ENCODE assay signal across 8 mouse cellular contexts in the genomic region with DNA sequence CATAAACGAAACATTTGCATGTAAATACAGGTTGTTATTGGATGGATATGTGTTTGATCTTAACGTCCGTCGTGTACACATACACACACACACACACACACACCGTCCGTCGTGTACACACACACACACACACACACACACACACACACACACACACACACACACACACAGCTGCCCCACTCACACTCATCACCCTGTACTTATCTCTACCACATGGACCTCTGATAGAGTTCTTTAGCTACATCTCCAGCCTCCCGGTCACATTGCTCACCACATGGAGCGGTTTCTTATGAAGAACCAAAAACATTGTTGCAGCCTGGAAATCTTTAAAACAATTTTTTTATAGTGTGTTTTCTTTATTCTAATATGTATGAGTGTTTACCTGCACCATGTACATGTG. TPM values are rescaled to one million over a fixed set of nuclear protein-coding genes. Genes with fewer than 3 reads are reported as not detected.
DNase-seq lines count a peak whose midpoint lies in the region; ATAC-seq and TF ChIP-seq lines count a peak whose summit lies in the region.

No protein-coding gene starts in this region.

- no peaks in the 10 kb centered on the region for H3K36me3 ChIP-seq in thymus, adult 2 months (ENCODE audit: control insufficient read depth, insufficient read depth, low read length)
- no peaks in the 10 kb centered on the region for H3K36me3 ChIP-seq in liver, embryonic 14.5 days (replicated peaks; ENCODE audit: control insufficient read depth, insufficient read depth, low read depth)
- H3K36me3 ChIP-seq in stomach, postnatal 0 days (ENCODE audit: control insufficient read depth, insufficient read depth, low read length), result no peaks in the 10 kb centered on the region

- ATAC-seq in liver, embryonic 14.5 days (ENCODE audit: insufficient read depth), result peak; percentile 65
- ATAC-seq in stomach, postnatal 0 days (ENCODE audit: low FRiP score, low TSS enrichment), result no peak

- TF ChIP-seq POLR2A in cerebellum, adult 2 months (IDR thresholded peaks at IDR 0.05; ENCODE audit: borderline replicate concordance, insufficient read depth, low read length), result no peak
- TF ChIP-seq POLR2A in thymus, adult 2 months (IDR thresholded peaks at IDR 0.05; ENCODE audit: control insufficient read depth, extremely low read depth, insufficient read depth, low read length, poor library complexity), result no peak

- DNase-seq in cerebellum, adult 2 months, result no peak
- no peak for DNase-seq in cerebellum, postnatal 36 days
- DNase-seq in thymus, adult 2 months, result no peak
- DNase-seq in thymus, postnatal 0 days (ENCODE audit: low spot score), result no peak
- DNase-seq in liver, embryonic 14.5 days (ENCODE audit: low read depth in 3 of 3, low spot score in 3 of 3), result no peak
- no peak for DNase-seq in stomach, postnatal 0 days (ENCODE audit: low spot score)
- DNase-seq in thymus, adult 18-20 months, result no peak
- no peak for DNase-seq in layer of hippocampus, adult 11-12 months (ENCODE audit: low spot score)

- H3K9ac ChIP-seq in liver, embryonic 14.5 days (replicated peaks), result peak overlapping the region; percentile 66
- H3K9ac ChIP-seq in stomach, postnatal 0 days (ENCODE audit: low read length), result peak overlapping the region; percentile 74; the same call in 1 of the 2 replicates

- peak overlapping the region; percentile 14 for H3K4me3 ChIP-seq in cerebellum, adult 2 months (replicated peaks; ENCODE audit: insufficient read depth, low read depth, low read length)
- peak overlapping the region; percentile 31 for H3K4me3 ChIP-seq in thymus, adult 2 months (ENCODE audit: control insufficient read depth, insufficient read depth, low read length)
- peak overlapping the region; percentile 49 to 77 for H3K4me3 ChIP-seq in liver, embryonic 14.5 days (ENCODE audit: insufficient read depth in 1 of 2, low read depth in 2 of 2, low read length in 2 of 2)
- peak overlapping the region; percentile 69; the same call in 1 of the 2 replicates for H3K4me3 ChIP-seq in stomach, postnatal 0 days (ENCODE audit: low read depth, low read length)

- no peak for TF ChIP-seq CTCF in cerebellum, adult 2 months (IDR thresholded peaks at IDR 0.05; ENCODE audit: borderline replicate concordance, insufficient read depth, low read depth, low read length)
- TF ChIP-seq CTCF in thymus, adult 2 months (IDR thresholded peaks at IDR 0.05; ENCODE audit: borderline replicate concordance, control insufficient read depth, extremely low read depth, insufficient read depth, low read length, poor library complexity), result no peak
- TF ChIP-seq CTCF in liver, embryonic 14.5 days (IDR thresholded peaks at IDR 0.05; ENCODE audit: low read depth), result no peak
- no peak for TF ChIP-seq CTCF in stomach, postnatal 0 days (IDR thresholded peaks at IDR 0.05; ENCODE audit: low read depth)

- peaks cover 35% of the 10 kb centered on the region for H3K4me1 ChIP-seq in cerebellum, adult 2 months (ENCODE audit: control insufficient read depth, insufficient read depth, low read length)
- H3K4me1 ChIP-seq in thymus, adult 2 months (replicated peaks; ENCODE audit: control insufficient read depth, insufficient read depth, low read length), result peaks cover 36% of the 10 kb centered on the region
- H3K4me1 ChIP-seq in liver, embryonic 14.5 days (replicated peaks; ENCODE audit: control insufficient read depth in 2 of 2, insufficient read depth in 2 of 2, low read length in 1 of 2), result peaks cover 16 to 24% of the 10 kb centered on the region in 2 experiments
- H3K4me1 ChIP-seq in stomach, postnatal 0 days (replicated peaks; ENCODE audit: control insufficient read depth, insufficient read depth), result peaks cover 3% of the 10 kb centered on the region; the same call in 1 of the 2 replicates

- H3K4me2 ChIP-seq in liver, embryonic 14.5 days (ENCODE audit: low read depth), result peak overlapping the region; percentile 76
- H3K4me2 ChIP-seq in stomach, postnatal 0 days (replicated peaks; ENCODE audit: low read depth), result peak overlapping the region; percentile 57

- 22% methylated on average over 6 of the region's 9 CpGs for WGBS in cerebellum, adult 2 months
- 28% methylated on average over 9 of the region's 9 CpGs for WGBS in thymus, adult 2 months
- WGBS in liver, embryonic 14.5 days (ENCODE audit: insufficient replicate concordance), result 16% methylated on average over 9 of the region's 9 CpGs
- WGBS in stomach, postnatal 0 days, result 25% methylated on average over 9 of the region's 9 CpGs

- peak overlapping the region; percentile 25; the same call in 1 of the 2 replicates for H3K27ac ChIP-seq in cerebellum, adult 2 months (ENCODE audit: insufficient read depth, low read length)
- no peak overlapping the region for H3K27ac ChIP-seq in thymus, adult 2 months (ENCODE audit: control insufficient read depth, insufficient read depth, low read length)
- H3K27ac ChIP-seq in liver, embryonic 14.5 days, result peak overlapping the region; percentile 43
- no peak overlapping the region for H3K27ac ChIP-seq in stomach, postnatal 0 days (replicated peaks)

- no peak for TF ChIP-seq EP300 in liver, embryonic 14.5 days (IDR thresholded peaks at IDR 0.05; ENCODE audit: low read depth)
- TF ChIP-seq EP300 in stomach, postnatal 0 days (optimal IDR thresholded peaks at IDR 0.05), result no peak

- H3K27me3 ChIP-seq in cerebellum, adult 2 months (ENCODE audit: control insufficient read depth, insufficient read depth, low read length), result no peaks in the 10 kb centered on the region
- no peaks in the 10 kb centered on the region for H3K27me3 ChIP-seq in thymus, adult 2 months (ENCODE audit: control insufficient read depth, insufficient read depth, low read length)
- H3K27me3 ChIP-seq in liver, embryonic 14.5 days (ENCODE audit: control insufficient read depth, insufficient read depth, low read length), result no peaks in the 10 kb centered on the region
- no peaks in the 10 kb centered on the region for H3K27me3 ChIP-seq in stomach, postnatal 0 days (ENCODE audit: control insufficient read depth, insufficient read depth, low read length)

- no peaks in the 10 kb centered on the region for H3K9me3 ChIP-seq in liver, embryonic 14.5 days (ENCODE audit: control insufficient read depth, low read length)
- H3K9me3 ChIP-seq in stomach, postnatal 0 days (ENCODE audit: control insufficient read depth, low read length), result no peaks in the 10 kb centered on the region

RNA-seq across cellular contexts. Expression of gene Uqcc2, which starts 0.5 kb away (rescaled TPM):
- polyA plus RNA-seq in cerebellum, adult 2 months (2012; rRNA removed), result 316 and 330 TPM in 2 replicates
- polyA plus RNA-seq in thymus, adult 2 months (2012; rRNA removed), result 119 and 152 TPM in 2 replicates
- 266 and 304 TPM in 2 replicates for polyA plus RNA-seq in thymus, postnatal 0 days (2015; fragmentation: Nextera tagmentation; extraction: Ambion mirVana)
- polyA plus RNA-seq in liver, embryonic 14.5 days (2012; rRNA removed), result 73.6 and 129 TPM in 2 replicates
- 204 and 208 TPM in 2 replicates for polyA plus RNA-seq in liver, embryonic 14.5 days (2014; fragmentation: Nextera tagmentation; extraction: Ambion mirVana)
- 234 and 250 TPM in 2 replicates for polyA plus RNA-seq in stomach, postnatal 0 days (2015; fragmentation: Nextera tagmentation; extraction: Ambion mirVana)

RNA-seq across cellular contexts. Expression of gene Ip6k3, which starts 33.4 kb away (rescaled TPM):
- polyA plus RNA-seq in cerebellum, adult 2 months (2012; rRNA removed), result 0.76 and 1.4 TPM in 2 replicates
- polyA plus RNA-seq in thymus, adult 2 months (2012; rRNA removed), result 0.61 and 1.4 TPM in 2 replicates
- 0.46 and 0.49 TPM in 2 replicates for polyA plus RNA-seq in thymus, postnatal 0 days (2015; fragmentation: Nextera tagmentation; extraction: Ambion mirVana)
- polyA plus RNA-seq in liver, embryonic 14.5 days (2012; rRNA removed), result 0.02 TPM in 1 of 2 replicates, not detected in the other
- polyA plus RNA-seq in liver, embryonic 14.5 days (2014; fragmentation: Nextera tagmentation; extraction: Ambion mirVana), result 0.04 TPM in 1 of 2 replicates, not detected in the other
- 0.13 and 0.16 TPM in 2 replicates for polyA plus RNA-seq in stomach, postnatal 0 days (2015; fragmentation: Nextera tagmentation; extraction: Ambion mirVana)

Comparison
In these comparisons a context has a peak if more than half of its experiments do, and no peak if none do; other contexts are left out.
1. H3K27ac ChIP-seq: peak in cerebellum, adult 2 months (single experiment) and liver, embryonic 14.5 days (single experiment); none in thymus, adult 2 months (single experiment) and stomach, postnatal 0 days (single experiment).
2. H3K4me3 ChIP-seq: peak in every context shown above with its lines; median percentile 69 in stomach, postnatal 0 days; 63 in liver, embryonic 14.5 days; 31 in thymus, adult 2 months; 14 in cerebellum, adult 2 months.